In the genomic region with DNA sequence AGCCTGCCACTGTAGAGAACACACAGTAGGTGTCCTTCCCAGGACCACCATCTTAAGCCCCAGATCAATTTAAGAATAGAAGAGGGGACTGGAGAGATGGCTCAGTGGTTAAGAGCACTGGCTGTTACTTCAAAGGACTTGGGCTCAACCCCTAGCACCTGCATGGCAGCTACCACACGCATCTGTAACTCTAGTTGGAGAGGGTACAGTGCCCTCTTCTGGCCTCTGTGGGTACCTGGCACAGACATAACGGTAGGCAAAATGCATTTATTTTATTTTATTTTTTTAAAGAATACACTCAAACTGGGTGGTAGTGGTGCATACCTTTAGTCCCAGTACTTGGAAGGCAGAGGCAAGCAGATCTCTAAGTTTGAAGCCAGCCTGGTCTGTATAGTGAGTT, we compare ENCODE assay signal across 10 mouse cellular contexts.
DNase-seq lines count a peak whose midpoint lies in the region; ATAC-seq and TF ChIP-seq lines count a peak whose summit lies in the region.
"Had no signal": no experiment of that assay in that cellular context is flagged by ENCODE, and none has a peak within 500 bp of the region (broad histone marks: within the 10 kb centered on the region; RNA-seq: fewer than 3 reads in every experiment).

No protein-coding gene starts in this region.

- peak; percentile 36; the same call in 1 of the 2 replicates for TF ChIP-seq CTCF in cerebellum, adult 2 months (IDR thresholded peaks at IDR 0.05; ENCODE audit: borderline replicate concordance, insufficient read depth, low read depth, low read length)
- peak; percentile 29; the same call in 1 of the 2 replicates for TF ChIP-seq CTCF in lung, adult 2 months (IDR thresholded peaks at IDR 0.05; ENCODE audit: insufficient read depth, low read length)
- TF ChIP-seq CTCF in bone marrow macrophage, adult 2 months (IDR thresholded peaks at IDR 0.05; ENCODE audit: low read depth, low read length), result peak; percentile 44

- TF ChIP-seq POLR2A in cerebellum, adult 2 months (IDR thresholded peaks at IDR 0.05; ENCODE audit: borderline replicate concordance, insufficient read depth, low read length), result no peak
- TF ChIP-seq POLR2A in lung, adult 2 months (IDR thresholded peaks at IDR 0.05; ENCODE audit: borderline replicate concordance, extremely low read depth, low read depth, low read length), result no peak
- no peak for TF ChIP-seq POLR2A in bone marrow macrophage, adult 2 months (IDR thresholded peaks at IDR 0.05; ENCODE audit: borderline replicate concordance, low read depth, low read length)

- 56% methylated on average over 2 of the region's 2 CpGs for WGBS in cerebellum, adult 2 months
- 64% methylated on average over 2 of the region's 2 CpGs for WGBS in lung, adult 2 months

- no peaks in the 10 kb centered on the region for H3K36me3 ChIP-seq in splenic B cell, adult 2 months (ENCODE audit: control insufficient read depth, insufficient read depth, low read length, poor library complexity, severe bottlenecking)
- H3K36me3 ChIP-seq: G1E had no signal

- no peaks in the 10 kb centered on the region for H3K4me1 ChIP-seq in cerebellum, adult 2 months (ENCODE audit: control insufficient read depth, insufficient read depth, low read length)
- H3K4me1 ChIP-seq in lung, adult 2 months (ENCODE audit: control insufficient read depth, insufficient read depth, low read length), result 0 out of 2 replicates have a peak, but pooled peaks cover 2% of the 10 kb centered on the region
- H3K4me1 ChIP-seq in bone marrow macrophage, adult 2 months (ENCODE audit: control insufficient read depth, insufficient read depth, low read length), result peaks cover 5% of the 10 kb centered on the region

- H3K27me3 ChIP-seq in cerebellum, adult 2 months (ENCODE audit: control insufficient read depth, insufficient read depth, low read length), result no peaks in the 10 kb centered on the region
- no peaks in the 10 kb centered on the region for H3K27me3 ChIP-seq in splenic B cell, adult 2 months (ENCODE audit: control insufficient read depth, insufficient read depth, low read length, poor library complexity, severe bottlenecking)

- H3K4me3 ChIP-seq in cerebellum, adult 2 months (replicated peaks; ENCODE audit: insufficient read depth, low read depth, low read length), result no peak overlapping the region
- H3K4me3 ChIP-seq in lung, adult 2 months (replicated peaks; ENCODE audit: extremely low read depth, low read depth, low read length), result no peak overlapping the region
- no peak overlapping the region for H3K4me3 ChIP-seq in bone marrow macrophage, adult 2 months (ENCODE audit: insufficient read depth, low read length)
- H3K4me3 ChIP-seq: erythroblast, embryonic 14.5 days had no signal

- no peak overlapping the region for H3K27ac ChIP-seq in cerebellum, adult 2 months (ENCODE audit: insufficient read depth, low read length)
- no peak overlapping the region for H3K27ac ChIP-seq in bone marrow macrophage, adult 2 months (ENCODE audit: insufficient read depth, low read depth, low read length)

- DNase-seq in cerebellum, adult 2 months, result no peak
- DNase-seq in cerebellum, adult 11 months, result no peak
- DNase-seq in lung, adult 2 months, result no peak
- no peak for DNase-seq in lung, postnatal 10 days
- DNase-seq in splenic B cell, adult 2 months (ENCODE audit: low read depth, low spot score), result peak; percentile 61
- DNase-seq in gastrocnemius, adult 18-20 months (ENCODE audit: low spot score), result no peak

- ATAC-seq in monocyte, adult 5-6 weeks (replicated peaks; ENCODE audit: insufficient number of reproducible peaks, low FRiP score, low TSS enrichment, poor library complexity, severe bottlenecking), result no peak
